Mouse (Mus musculus): ENCODE data around the gene Oasl2. TPM values are rescaled to one million over a fixed set of nuclear protein-coding genes. Genes with fewer than 3 reads are reported as not detected.
A peak's percentile ranks its signal among the peaks of the same experiment; 100 is the strongest.
"Not testable (repeated sequence)": the region's sequence is repeated elsewhere in the genome, so short reads cannot be mapped to it uniquely, and the experiment has no call there.

Oasl2 gene
- polyA plus RNA-seq, 1 experiment: 21.4 TPM

DNA sequence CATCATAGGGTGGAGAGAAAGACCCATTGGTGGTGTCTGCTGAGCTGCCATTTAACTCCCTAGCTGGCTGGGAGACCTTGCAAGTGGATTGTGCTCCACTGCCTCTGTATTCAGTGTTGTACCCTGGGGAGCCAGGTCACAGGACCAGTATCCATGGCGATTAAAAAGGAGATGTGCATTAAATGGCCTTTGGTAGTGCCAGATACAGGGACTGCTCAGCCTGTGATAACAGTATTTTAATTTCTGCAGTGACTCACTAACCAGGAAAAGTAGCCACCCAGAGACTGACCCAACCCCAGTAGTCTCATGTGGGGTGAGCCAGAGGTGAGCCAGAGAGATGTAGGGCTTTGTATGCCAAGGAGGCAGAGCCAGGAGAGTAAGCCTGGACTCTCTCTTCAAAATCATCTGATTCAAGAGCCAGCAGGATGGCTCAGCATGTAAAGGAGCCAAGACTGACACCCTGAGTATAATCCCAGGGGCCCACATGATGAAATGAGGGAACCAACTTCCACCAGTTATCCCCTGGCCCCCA, 29.5 kb downstream of the Oasl2 start:
- DNase-seq: no peak
- 69% methylated on average over 1 of the region's 1 CpGs for WGBS
- TF ChIP-seq CTCF (IDR thresholded peaks at IDR 0.05; ENCODE audit: insufficient read depth, low read length) (no peak), POLR2A (IDR thresholded peaks at IDR 0.05; ENCODE audit: borderline replicate concordance, extremely low read depth, low read depth, low read length) (no peak)
- Histone ChIP-seq H3K4me3 (replicated peaks; ENCODE audit: extremely low read depth, low read depth, low read length) (no peak overlapping the region), H3K4me1 (ENCODE audit: control insufficient read depth, insufficient read depth, low read length) (no peaks in the 10 kb centered on the region)

DNA sequence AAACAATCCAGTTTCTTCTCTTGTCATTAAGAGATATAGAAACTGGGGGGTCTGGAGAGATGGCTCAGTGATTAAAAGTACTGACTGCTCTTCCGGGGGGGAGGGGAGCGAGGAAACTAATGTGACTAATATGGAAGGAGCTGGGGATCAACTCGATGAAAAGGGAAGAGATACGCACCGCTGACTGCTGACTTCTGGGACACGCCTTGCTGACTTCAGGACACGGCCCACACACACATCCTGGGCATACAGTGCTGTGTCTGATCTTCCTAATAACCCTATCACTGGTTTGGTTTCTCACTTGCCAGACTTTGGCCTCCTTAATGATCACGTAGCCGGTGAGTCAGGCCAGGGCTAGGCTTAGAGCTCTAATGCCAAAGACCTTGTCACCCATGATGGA, 30.0 kb downstream of the Oasl2 start:
- Histone ChIP-seq H3K4me1 (ENCODE audit: control insufficient read depth, insufficient read depth, low read length) (no peaks in the 10 kb centered on the region), H3K4me3 (replicated peaks; ENCODE audit: extremely low read depth, low read depth, low read length) (no peak overlapping the region)
- no peak for TF ChIP-seq POLR2A (IDR thresholded peaks at IDR 0.05; ENCODE audit: borderline replicate concordance, extremely low read depth, low read depth, low read length)
- 79% methylated on average over 9 of the region's 9 CpGs for WGBS
- DNase-seq: no peak

DNA sequence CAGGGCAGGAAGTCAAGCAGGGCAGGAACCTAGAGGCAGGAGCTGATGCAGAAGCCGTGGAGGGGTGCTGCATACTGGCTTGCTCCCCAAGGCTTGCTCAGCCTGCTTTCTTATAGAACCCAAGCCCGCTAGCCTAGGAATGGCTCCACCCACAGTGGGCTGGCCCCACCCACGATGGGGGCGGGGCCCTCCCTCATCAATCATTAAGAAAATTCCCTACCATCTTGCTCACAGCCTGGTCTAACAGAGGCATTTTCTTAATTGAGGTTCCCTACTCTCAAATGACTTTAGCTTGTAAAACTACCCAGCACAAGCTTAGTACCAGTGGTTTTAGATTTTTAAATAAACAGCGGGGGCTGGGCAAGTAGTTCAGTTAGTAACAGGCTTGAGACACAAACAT, 34.9 kb downstream of the Oasl2 start:
- Histone ChIP-seq H3K4me1 (ENCODE audit: control insufficient read depth, insufficient read depth, low read length) (no peaks in the 10 kb centered on the region), H3K4me3 (replicated peaks; ENCODE audit: extremely low read depth, low read depth, low read length) (no peak overlapping the region)
- TF ChIP-seq POLR2A (IDR thresholded peaks at IDR 0.05; ENCODE audit: borderline replicate concordance, extremely low read depth, low read depth, low read length) (no peak), CTCF (IDR thresholded peaks at IDR 0.05; ENCODE audit: insufficient read depth, low read length) (no peak)
- WGBS: 57% methylated on average over 5 of the region's 5 CpGs
- DNase-seq: no peak

DNA sequence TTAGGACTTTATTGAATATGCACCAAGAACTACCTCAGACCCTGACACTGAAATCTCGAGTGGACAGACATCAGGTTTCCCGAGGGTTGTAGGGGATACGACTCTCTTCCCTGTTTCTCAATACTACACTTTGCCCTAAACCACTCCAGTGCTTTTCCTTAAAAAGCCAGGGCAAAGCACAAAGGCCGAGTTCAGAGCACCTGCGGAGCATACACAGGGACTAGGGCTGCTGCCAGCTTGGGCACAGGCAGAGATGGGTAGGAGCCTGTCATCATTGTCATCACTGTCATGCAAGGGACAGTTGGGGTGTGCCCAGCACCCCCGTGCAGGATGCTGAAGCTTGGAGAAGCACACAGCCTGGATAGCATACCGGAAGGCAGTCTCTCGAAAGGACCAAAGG, 36.5 kb downstream of the Oasl2 start:
- no peak overlapping the region for H3K4me3 ChIP-seq (replicated peaks; ENCODE audit: extremely low read depth, low read depth, low read length)
- no peak for TF ChIP-seq POLR2A (IDR thresholded peaks at IDR 0.05; ENCODE audit: borderline replicate concordance, extremely low read depth, low read depth, low read length)
- TF ChIP-seq CTCF (IDR thresholded peaks at IDR 0.05; ENCODE audit: insufficient read depth, low read length): no peak
- WGBS: 84% methylated on average over 8 of the region's 8 CpGs
- DNase-seq: no peak
- no peaks in the 10 kb centered on the region for H3K4me1 ChIP-seq (ENCODE audit: control insufficient read depth, insufficient read depth, low read length)

DNA sequence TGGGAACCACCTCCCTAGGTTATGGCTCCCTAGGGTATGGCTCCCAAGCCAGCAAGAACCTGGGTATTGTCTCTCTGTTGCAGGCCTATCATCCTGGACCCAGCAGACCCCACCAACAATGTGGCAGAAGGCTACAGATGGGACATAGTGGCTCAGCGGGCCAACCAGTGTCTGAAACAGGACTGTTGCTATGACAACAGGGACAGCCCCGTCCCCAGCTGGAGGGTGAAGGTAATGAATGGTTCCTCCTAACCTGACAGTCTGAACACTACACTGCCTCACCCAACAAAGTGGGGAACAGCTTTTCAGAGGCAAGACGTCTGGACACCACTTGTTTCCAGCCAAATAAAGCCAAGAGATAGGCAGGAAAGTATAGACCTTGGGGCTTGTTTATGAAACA, 39.1 kb downstream of the Oasl2 start:
- Histone ChIP-seq H3K4me1 (ENCODE audit: control insufficient read depth, insufficient read depth, low read length) (no peaks in the 10 kb centered on the region), H3K4me3 (replicated peaks; ENCODE audit: extremely low read depth, low read depth, low read length) (no peak overlapping the region)
- 36% methylated on average over 3 of the region's 3 CpGs for WGBS
- TF ChIP-seq CTCF (IDR thresholded peaks at IDR 0.05; ENCODE audit: insufficient read depth, low read length): no peak
- no peak for TF ChIP-seq POLR2A (IDR thresholded peaks at IDR 0.05; ENCODE audit: borderline replicate concordance, extremely low read depth, low read depth, low read length)
- DNase-seq: no peak

DNA sequence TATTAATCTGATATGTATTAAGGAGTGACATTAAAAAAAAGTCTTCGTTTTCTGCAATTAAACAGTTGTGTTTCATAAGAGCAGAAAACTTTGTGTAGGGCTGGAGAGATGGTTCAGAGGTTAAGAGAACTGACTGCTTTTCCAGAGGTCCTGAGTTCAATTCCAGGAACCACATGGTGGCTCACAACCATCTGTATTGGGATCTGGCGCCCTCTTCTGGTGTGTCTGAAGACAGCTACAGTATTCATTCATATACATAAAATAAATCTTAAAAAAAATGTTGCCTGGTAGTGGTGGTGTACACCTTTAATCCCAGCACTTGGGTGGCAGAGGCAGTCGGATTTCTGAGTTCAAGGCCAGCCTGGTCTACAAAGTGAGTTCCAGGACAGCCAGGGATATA, 44.4 kb downstream of the Oasl2 start:
- H3K4me1 ChIP-seq (ENCODE audit: control insufficient read depth, insufficient read depth, low read length); H3K4me3 ChIP-seq (replicated peaks; ENCODE audit: extremely low read depth, low read depth, low read length); DNase-seq: not testable (repeated sequence)
- 46% methylated on average over 3 of the region's 3 CpGs for WGBS

DNA sequence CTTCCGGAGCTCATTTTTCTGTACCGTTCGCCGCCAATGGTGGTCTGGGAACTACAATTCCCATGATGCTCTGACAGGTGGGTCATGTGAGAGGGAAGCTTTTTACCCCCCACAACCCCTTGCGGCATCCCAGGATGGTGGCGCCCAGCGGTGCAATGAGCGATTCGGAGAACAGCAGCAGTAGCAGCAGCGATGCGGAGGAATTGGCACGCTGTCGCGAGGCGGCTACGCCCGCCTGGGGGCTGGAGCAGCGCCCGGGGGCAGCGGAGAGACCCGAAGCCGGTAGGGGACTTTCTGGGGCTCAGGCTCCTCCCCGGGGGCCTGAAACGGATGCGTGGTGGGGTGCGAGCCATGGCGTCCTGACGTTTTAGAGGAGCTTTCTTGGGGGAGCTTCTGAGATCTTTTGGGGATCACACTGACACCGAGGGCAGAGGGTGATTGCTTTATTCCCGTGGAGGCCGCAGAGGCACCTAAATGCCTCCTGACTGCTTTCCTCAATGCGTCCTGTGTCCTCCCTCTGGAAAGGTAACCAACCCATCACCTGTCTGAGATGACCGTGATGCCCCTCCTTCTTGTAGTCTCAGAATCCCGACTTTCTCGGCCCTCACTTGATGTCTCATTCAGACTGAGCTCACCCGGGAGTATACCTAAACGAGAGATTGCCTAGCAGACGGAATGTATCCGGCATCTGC, 45.5 kb downstream of the Oasl2 start, which contains the start of gene 2210016L21Rik:
2210016L21Rik (plus strand) TSS at position 85 of the 692 bp plus-strand sequence.
- Histone ChIP-seq H3K4me3 (replicated peaks; ENCODE audit: extremely low read depth, low read depth, low read length) (peak within 1 kb of the TSS; percentile 77), H3K4me1 (ENCODE audit: control insufficient read depth, insufficient read depth, low read length) (no peaks in the 10 kb centered on the region)
- peak; percentile 85; the same call in 1 of the 2 replicates for TF ChIP-seq POLR2A (IDR thresholded peaks at IDR 0.05; ENCODE audit: borderline replicate concordance, extremely low read depth, low read depth, low read length)
- TF ChIP-seq CTCF (IDR thresholded peaks at IDR 0.05; ENCODE audit: insufficient read depth, low read length): no peak
- peak; percentile 76 for DNase-seq
- WGBS: 1% methylated on average over 39 of the region's 39 CpGs

DNA sequence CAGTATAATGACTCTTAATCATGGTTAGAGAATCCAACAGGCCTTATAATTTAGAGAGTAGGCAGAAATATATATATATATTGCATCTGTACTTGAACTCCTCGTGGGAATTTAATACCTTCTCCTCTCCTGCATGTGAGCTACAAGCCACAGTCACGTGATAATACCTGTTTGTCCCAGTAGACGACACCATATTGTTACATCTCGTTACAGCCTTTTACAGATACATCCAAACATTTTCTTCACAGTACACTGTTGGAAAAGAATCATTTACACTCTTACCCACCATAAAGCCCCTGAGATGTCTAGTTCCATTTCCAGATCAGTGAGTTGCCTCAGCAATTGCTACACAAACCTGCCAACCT, 46.0 kb downstream of the Oasl2 start:
- WGBS: 38% methylated on average over 4 of the region's 4 CpGs

DNA sequence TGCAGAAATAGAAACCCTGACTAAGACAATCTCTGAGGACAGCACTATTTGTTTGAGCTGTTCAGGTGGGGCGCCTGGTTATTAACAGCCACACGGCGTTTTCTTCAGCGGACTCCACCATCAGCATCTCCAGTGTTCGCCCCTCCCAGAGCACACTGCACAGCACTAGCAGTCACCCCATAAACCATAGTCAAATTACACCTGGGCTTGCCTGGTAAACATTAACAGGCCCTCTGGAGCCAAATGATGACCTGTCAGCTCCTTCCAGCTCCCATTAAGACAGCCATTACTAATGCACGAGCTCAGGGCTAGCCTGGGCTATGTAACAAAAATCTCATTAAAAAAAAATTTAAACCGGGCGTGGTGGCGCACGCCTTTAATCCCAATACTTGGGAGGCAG, 48.3 kb downstream of the Oasl2 start:
- TF ChIP-seq POLR2A (IDR thresholded peaks at IDR 0.05; ENCODE audit: borderline replicate concordance, extremely low read depth, low read depth, low read length): no peak
- TF ChIP-seq CTCF (IDR thresholded peaks at IDR 0.05; ENCODE audit: insufficient read depth, low read length): no peak
- DNase-seq: no peak
- H3K4me3 ChIP-seq (replicated peaks; ENCODE audit: extremely low read depth, low read depth, low read length): no peak overlapping the region
- H3K4me1 ChIP-seq (ENCODE audit: control insufficient read depth, insufficient read depth, low read length): no peaks in the 10 kb centered on the region
- WGBS: 98% methylated on average over 10 of the region's 10 CpGs

More for the DNA sequence above, 46.0 kb downstream of the Oasl2 start:
- Histone ChIP-seq H3K4me3 (replicated peaks; ENCODE audit: extremely low read depth, low read depth, low read length) (peak overlapping the region; percentile 77), H3K4me1 (ENCODE audit: control insufficient read depth, insufficient read depth, low read length) (no peaks in the 10 kb centered on the region)
- no peak for DNase-seq
- TF ChIP-seq CTCF (IDR thresholded peaks at IDR 0.05; ENCODE audit: insufficient read depth, low read length) (no peak), POLR2A (IDR thresholded peaks at IDR 0.05; ENCODE audit: borderline replicate concordance, extremely low read depth, low read depth, low read length) (no peak)

DNA sequence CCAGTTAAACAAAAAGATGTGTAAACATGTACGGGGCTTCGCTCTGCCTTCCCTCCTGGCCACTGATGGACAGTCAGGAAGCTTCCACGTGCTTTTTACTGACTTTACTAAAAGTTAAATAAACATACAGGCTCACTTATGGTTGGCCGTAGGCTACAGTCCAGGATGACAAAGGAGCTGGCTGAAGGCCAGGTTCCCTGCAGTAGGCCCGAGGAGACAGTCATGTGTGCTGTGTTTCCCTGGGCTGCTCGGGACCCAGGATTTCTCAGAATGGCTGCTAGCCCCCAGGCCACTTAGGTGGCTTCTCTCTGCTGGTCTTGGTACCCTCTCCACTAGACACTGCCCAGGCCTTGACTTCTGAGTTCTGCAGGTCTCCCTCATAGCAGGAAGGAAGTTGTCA, 52.2 kb downstream of the Oasl2 start:
- WGBS: 19% methylated on average over 6 of the region's 6 CpGs
- no peak for TF ChIP-seq POLR2A (IDR thresholded peaks at IDR 0.05; ENCODE audit: borderline replicate concordance, extremely low read depth, low read depth, low read length)
- no peak for TF ChIP-seq CTCF (IDR thresholded peaks at IDR 0.05; ENCODE audit: insufficient read depth, low read length)
- DNase-seq: no peak
- H3K4me1 ChIP-seq (ENCODE audit: control insufficient read depth, insufficient read depth, low read length): no peaks in the 10 kb centered on the region
- H3K4me3 ChIP-seq (replicated peaks; ENCODE audit: extremely low read depth, low read depth, low read length): no peak overlapping the region
